Mouse (Mus musculus) regulatory T cell (primary cell): ENCODE measurements around the gene Scarb1.

Experiments used
- in situ Hi-C: fragments of 300-600 bp; cut with MboI, MseI; formaldehyde crosslinking; loops from one replicate; pipeline ENCODE4 v1.15.1; 2025; ENCODE audit warnings: high pct_unique_total_duplicates

Scarb1 gene

DNA sequence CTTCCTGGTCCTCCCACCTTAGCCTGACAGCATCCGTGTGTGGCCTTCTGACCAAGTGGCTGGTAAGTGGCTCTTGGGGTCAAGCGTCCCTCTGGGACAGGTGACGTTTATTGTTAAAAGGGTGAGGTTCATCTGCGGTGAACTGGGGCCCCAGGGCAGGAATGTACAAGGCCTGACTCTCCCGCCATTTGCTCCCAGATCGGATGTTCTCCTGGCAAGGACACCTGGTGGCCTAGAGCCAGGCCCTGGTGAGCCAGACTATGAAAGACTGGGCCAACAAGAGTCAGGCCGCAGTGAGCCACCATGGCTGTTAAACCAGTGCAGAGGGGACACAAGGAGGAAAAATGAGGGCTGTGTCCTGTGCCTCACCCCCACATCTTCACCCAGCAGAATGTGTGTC, 98.8 kb downstream of the Scarb1 start:
- in situ Hi-C loops, result no loop called here

DNA sequence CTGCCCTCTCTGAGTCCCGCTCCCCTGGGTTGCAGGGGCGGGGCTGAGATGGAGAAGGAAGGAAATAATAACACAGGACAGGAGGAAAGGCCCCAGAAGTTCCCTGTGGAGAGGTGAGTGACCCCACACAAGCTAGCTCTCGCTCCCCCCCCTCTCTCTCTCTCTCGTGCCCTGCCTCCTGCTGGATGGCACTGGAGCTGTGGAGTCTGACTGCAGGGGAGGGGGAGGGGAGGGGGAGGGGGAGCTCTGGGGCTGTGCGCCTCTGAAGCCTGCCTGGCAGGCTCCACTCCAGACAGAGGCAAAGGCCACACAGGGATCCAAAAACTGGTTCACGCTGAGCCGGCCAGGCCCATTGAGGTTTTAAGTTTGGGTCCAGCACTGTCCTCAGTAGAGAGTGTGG, 99.3 kb downstream of the Scarb1 start:
- in situ Hi-C loops, result no loop called here

DNA sequence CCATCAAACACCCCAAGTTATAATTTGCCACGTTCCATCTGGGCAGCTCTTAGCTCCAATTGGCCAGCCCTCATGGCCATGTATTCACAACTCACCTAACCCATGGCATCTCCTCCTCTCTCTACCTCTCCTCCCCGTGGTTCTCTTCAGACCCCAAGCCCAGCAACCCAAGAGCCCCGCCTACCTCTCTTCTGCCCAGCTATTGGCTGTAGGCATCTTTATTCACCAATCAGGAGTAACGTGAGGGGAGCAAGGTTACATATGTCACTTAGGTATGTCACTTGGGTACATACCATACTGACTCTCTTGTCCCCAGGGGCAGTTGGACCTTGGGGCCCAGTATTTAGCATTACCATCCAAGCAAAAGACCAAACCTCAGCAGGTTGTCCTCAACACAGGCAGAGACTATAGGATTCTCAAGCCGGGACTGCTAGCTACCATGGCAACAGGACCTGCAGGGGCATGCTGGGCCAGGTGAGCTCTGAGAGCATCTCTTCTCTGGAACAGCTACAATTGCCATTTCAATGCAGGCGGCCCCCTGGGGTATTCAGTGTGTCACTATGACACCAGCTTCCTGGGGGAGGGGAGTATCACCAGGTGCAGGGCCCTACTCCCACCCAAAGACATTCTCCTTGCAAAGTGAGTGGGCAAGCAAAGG, 100.6 kb downstream of the Scarb1 start:
- in situ Hi-C loops, result no loop called here

DNA sequence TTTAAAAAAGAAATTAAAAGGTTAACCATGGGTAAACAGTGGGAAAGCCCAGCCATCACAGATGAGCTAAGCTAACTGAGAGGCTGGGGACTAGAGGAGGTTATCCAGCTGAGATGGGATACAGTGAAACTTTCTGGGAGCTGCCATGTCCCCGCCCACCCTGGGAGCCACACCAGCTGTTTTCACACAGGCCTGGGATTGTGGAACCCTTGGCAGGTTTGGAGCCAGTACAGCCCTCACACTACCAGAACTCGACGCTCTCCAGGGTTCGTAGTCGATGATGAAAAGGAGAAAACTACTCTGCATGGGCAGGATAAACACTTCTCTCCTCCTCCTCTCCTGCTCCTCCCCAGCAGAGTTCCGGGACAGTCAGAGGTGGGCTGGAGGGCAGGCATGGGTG, 105.0 kb downstream of the Scarb1 start:
- in situ Hi-C loops, result no loop called here

DNA sequence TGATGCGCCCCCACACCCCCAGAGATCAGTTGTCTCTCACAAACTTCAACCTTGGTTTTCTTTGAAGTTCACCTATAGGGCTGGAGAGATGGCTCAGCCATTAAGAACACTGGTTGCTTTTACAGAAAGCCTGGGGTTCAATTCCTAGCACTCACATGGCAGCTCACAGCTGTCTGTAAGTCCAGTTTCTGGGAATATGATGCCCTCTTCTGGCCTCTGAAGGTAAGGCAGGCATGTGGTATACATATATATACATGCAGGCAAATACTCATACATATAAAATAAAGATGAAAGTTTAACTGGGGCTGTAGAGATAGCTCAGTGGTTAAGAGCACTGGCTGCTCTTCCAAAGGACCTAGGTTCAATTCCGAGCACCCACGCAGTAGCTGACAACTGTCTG, 105.5 kb downstream of the Scarb1 start:
- in situ Hi-C loops, result no loop called here

DNA sequence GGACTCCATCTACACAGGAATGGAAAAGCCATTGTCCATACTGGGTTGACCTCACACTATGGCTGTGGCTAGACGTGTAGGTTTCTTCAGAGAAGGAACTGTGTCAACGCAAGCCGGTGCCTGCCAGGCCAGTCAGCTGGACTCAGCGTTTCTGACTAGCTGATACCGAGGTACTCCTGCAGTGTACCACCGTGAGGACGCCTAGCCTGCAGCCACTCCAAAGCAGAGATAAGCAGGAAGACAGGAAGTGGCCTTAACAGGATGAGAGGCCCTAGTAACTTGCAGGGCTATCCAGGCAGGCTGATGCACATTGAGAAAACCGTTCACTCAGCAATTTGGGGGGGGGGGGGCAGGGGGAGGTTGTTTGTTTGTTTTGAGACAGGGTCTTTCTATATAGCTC, 106.5 kb downstream of the Scarb1 start:
- in situ Hi-C loops, result no loop called here

DNA sequence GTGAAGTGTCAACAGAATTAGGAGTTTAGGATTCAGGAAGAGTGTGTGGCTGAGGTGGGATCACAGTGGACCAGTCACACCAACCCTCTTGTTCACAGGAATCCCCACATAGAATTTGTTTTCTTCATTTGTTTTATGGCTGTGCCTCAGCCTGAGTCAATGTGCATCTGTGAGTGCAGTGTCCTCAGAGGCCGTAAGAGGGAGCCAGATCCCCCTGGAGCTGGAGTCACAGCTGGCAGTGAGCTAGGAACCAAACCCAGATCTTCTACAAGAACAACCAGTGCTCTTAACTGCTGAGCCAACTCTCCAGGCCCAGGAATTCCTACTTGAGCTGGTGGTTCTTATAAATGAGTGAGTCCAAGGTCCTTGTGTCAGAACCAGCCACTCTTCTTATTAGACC, 107.4 kb downstream of the Scarb1 start:
- in situ Hi-C loops, result no loop called here

DNA sequence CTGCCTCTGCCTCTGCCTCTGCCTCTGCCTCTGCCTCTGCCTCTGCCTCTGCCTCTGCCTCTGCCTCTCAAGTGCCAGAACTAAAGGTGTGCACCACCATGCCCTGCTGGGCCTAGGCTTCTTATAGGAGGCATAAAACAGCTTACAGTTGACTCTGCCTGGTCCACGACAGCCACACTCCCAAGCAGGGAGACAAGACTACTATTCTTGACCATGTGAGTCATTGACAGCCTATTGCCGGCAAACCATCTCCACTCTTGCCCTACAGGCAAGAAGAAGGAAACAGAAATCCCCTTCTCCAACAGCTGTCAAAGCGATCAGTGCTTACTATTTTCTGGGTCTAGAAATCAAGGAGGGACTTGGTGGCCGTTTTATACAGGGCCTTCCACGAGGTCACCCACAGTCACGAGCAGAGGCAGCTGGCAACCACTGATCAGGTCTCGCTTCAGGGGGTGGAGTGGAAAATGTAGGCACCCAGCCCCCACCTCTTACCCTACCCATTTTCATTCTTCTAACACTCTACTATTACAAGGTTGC, 108.4 kb downstream of the Scarb1 start:
- in situ Hi-C loops, result no loop called here

DNA sequence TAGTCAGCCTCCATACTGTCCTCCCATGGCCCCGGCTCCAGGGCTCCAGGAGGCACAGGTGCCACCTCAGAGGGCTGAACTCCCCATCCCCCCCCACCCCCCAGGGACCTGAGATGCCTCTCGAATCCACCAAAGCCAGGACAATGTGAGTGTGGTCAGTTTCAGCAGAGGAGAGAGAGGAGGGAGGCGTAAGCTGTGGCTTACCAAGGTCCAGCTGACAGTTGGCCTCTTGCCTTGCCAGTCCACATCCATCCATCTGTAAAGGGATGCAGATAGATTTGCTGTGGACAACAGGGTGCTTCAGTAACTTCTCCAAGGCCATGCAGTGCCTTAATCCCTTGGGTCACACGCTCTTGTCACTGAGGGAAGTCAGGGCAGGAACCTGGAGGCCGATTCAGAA, 110.4 kb downstream of the Scarb1 start:
- in situ Hi-C loops, result no loop called here

DNA sequence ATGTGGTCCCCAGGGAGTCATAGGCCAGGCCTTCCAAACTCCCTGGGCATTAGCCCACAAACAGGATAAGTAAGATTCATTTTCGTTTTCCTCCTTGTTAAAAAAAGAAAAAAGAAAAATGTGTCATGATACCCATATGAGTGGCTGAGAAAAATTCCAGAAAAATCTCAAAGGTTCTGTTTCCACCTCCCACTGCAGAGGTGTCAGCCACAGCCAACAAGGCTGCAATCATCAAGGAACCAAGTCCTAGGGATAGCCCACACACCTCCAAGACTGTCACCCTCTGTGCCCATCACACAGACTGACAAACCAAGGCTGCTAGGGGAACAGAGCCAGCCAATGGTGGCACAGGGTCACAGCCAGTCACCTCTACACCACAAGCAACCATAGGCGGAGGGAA, 111.8 kb downstream of the Scarb1 start:
- in situ Hi-C loops, result no loop called here

DNA sequence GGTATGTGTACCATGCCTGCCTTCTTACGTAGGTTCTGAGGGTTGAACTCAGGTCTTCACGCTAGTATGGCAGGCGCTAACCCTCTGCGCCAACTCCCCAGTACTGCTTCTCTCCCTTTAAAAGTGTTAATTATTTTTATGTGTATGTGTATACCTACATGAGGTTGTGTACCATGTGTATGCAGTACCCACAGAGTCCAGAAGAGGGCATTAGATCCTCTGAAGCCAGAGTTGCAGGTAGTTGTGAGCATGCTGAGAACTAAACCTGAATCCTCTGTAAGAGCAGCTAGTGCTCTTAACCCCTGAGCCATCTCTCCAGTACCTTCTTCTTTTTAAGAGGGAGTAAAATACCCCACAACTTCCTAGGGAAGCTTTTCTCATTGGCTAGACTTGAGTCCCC, 113.2 kb downstream of the Scarb1 start:
- in situ Hi-C loops, result no loop called here
